Mouse (Mus musculus) heart, postnatal 14 days (tissue): Measurements from ENCODE around the gene Hus1b. TPM values are rescaled to one million over a fixed set of nuclear protein-coding genes. Genes with fewer than 3 reads are reported as not detected.
A peak's percentile ranks its signal among the peaks of the same experiment; 100 is the strongest.

Source experiments
- DNase-seq, 2 experiments: peaks; one replicate each; pipeline ENCODE4 v3.0.0; 2021 to 2022
- intact Hi-C: fragments of 180-260 bp; cut with DNase I; formaldehyde crosslinking; loops from one replicate; pipeline ENCODE4 v1.15.1; 2025
- total RNA-seq, 2 experiments: library from RNA; stranded (reverse); gene quantifications; 2 replicates each; pipeline ENCODE4 v1.2.3; 2021

Hus1b gene
- total RNA-seq, 2 experiments from 2014 or later = 0.20 TPM; not detected in 1

DNA sequence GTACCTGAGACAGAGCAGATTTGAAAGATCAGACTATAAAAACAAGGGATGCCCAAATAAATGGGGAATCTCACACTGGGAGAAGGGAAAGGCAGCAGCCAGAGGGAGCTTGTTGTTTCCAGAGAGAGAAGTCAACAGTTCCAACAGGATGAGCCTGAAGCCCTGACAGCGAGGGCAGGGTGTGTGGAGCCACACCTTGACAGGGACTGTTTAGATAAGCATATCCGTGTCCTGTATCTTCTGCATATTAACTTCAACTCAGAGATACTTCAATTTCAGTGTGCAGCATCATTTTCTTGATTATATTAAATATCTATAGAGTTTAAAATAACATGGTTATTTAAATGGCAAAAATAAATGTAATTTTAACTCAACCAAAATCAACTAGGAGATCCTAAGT lies 13.2 kb upstream of the Hus1b start:
- no peak for DNase-seq
- intact Hi-C loops = no loop called here

DNA sequence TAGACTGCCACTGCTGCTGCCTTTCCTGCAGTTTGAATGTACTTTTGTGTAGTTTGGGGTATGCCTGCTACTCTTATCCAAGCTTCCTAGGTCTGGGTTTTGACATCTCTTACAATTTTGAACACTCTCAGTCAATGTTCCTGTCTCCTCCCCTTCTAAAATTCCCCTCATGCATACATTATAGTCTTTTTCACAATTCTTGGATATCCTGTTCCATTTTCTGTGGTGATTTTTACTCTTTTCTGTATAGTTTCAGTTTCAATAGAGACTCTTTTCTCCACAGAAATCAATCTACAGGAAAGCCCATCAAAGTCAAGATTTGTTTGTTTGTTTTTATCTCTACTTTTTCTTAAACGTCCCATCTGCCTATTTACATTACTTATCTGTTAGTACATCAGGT lies 6.0 kb upstream of the Hus1b start:
- intact Hi-C loops = no loop called here
- DNase-seq = no peak

DNA sequence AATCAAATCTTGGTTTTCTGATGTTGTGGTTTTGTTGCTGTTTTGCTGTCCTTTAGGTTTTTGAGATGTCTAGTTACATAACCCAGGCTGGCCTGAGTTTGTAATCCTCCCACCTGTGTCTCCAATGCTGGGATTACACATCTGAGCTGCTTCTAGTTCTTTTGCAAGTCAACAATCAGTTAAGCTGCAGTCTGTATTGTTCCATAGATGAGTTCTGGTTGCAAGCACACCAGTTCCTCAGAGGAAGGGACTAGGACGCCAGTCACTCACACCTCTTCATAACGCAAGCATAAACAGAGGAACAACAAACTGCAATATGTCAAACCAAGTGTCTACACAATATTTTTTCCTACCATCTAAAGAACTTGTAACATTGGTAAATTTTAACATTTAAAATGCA lies 4.5 kb upstream of the Hus1b start:
- no peak for DNase-seq
- intact Hi-C loops = no loop called here

DNA sequence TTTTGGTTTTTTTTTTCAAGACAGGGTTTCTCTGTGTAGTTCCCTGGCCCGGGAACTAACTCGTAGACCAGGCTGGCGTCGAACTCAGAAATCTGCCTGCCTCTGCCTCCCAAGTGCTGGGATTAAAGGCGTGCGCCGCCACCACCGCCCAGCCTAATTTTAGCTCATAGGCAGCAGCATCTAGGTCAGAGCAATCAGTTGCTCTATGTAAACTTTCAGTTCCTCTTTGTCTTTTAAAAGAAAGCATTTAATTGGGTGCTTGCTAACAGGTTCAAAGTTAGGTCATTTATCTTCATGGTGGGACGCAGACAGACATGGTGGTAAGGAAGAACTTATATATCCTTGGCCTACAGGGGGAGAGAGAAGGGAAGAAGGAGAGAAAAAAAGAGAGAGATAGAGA lies 1.6 kb upstream of the Hus1b start:
- no peak for DNase-seq
- intact Hi-C loops = no loop called here

DNA sequence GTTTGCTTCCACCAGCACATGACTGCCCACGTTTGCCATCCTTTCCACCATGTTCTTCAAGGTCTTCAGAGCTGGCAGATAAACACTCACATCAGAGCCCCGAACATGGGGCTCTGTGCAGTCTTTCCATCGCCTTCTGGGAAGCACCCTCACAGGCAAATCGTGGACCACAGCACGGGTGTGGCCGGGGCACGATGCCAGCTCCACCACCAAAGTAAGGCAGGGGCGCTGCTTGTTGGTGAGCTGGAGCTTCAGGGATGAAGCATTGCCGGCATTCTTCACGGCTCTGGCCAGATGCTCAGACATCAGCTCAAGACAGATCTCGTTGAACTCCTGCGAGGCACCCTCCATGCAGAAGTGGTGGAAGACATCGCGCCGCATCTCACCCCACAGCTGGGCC lies 430 bp downstream of the Hus1b start:
- intact Hi-C loops = no loop called here
- DNase-seq = peak in 1 of 2 experiments; percentile 10

DNA sequence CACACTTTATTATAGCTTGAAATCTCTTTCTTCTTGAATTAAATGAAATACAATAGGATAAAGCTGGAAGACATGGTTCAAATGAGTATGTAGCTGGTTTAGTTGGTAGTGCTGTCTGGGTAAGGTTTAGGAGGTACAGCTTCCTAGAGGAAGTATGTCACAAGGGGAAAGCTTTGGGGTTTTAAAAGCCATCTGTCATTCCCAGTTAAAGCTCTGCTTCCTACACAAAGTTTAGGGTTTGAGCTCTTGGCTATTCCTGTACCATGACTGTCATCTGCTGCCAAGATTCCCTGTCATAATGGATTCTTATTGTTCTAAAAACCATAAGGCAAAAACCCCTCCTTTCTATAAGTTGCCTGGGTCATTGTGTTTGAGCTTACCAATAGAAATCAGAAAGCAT lies 1.8 kb downstream of the Hus1b start:
- intact Hi-C loops = no loop called here
- no peak for DNase-seq

DNA sequence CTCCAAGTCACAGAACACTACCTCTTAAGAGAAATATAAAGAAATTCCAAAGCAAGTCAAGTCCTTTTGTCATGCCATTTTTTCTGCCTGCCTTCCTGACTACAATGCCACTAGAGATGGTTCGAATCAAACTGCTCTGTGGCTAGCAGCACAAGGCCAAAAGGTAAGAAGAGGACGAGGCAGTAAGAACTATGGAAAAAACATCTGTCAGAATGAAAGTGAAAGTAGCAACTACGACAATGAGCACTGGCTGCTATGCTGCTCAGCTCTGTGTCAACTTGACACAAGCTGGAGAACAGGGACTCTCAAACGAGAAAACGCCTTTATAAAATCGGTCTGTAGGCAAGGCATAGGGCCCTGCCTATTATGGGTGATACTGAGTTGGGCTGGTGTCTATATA lies 14.6 kb downstream of the Hus1b start:
- intact Hi-C loops = no loop called here
- no peak for DNase-seq

DNA sequence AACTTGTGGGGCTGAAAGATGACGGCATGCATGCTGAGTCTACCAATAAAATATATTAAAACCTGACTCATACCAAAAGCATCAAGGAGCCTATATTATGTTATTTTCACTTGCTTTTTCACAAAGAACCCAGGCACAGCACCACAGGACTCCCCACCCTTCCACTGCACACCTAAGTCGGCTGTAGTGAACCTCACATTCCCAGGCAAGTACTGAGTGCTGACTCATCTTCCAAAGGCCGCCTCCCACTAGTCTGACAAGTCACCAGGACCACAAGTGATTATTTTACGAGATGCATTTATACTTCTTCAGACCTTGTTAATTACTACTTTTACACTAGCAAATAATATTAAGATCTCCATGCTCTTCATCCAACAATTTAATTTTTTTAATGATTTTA lies 15.9 kb downstream of the Hus1b start:
- no peak for DNase-seq
- intact Hi-C loops = no loop called here

DNA sequence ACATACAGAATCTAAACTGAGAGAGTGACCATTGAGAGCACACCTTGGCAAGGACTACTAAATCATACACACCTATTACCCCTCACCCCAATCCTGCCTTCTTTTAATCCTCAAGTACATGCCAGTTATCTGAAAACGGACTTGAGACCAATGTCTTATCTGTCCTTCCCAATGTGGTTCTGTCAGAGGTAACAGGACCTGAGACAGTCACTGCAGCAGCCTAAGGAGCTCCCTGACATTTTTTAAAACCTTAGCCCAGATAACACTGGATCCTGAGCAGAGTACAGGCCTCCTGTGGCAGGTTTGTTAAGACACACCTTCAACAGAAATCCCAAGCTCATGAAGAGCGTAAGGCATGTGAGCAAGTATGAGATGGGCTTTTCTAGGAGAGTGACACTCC lies 18.4 kb downstream of the Hus1b start:
- no peak for DNase-seq
- intact Hi-C loops = no loop called here

DNA sequence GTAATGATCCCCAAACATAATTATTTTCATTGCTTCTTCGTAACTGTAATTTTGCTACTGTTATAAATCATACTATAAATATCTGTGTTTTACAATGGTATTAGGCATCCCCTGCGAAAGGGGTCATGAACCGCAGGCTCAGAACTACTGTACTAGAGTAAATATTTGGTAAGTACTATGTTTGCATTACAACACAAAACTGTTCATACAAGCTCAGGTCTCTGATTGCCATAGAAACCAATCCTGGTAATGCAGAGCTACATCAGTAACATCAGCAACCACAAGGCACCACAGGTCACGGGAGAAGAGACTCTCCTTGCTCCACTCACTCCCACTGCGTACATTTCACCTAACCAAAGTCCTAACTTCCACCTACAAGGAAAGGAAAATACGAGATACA lies 23.3 kb downstream of the Hus1b start:
- intact Hi-C loops = no loop called here
- no peak for DNase-seq

DNA sequence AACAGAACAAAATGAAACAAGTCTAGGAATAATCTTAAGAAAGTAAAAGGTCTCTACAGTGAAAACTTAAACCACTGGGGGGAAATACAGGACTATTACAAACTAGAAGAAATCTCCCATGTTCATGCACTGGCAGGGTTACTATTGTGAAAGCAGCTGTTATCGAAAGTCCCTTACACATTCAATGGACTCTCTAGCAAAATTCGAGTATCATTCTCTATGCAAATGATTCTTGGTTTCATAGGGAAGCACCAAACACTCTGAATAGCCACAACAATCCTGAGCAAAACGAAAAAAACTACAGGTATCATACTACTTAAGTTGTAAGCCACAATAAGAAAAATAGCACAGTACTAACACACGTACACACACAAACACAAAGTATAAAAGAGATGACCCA lies 25.6 kb downstream of the Hus1b start:
- intact Hi-C loops = no loop called here

DNA sequence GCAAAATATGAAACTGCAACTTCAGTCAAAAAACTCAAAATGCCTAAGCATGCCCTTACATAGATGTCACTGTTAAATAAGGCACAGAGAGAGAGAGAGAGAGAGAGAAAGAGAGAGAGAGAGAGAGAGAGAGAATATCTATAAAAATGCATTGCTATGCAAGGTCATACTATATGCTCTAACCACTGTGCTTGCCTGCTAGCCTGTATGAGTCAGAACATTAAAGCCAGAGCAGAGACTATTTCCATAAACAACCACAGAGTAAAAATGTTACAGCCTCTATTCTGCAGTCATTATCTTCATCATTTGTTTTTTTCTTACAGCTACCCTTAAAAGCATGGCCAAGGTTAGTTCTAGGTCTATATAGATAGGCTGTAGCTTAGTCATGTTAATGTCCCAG lies 33.8 kb downstream of the Hus1b start:
- no peak for DNase-seq
- intact Hi-C loops = no loop called here

More for the DNA sequence above, 25.6 kb downstream of the Hus1b start:
- no peak for DNase-seq

DNA sequence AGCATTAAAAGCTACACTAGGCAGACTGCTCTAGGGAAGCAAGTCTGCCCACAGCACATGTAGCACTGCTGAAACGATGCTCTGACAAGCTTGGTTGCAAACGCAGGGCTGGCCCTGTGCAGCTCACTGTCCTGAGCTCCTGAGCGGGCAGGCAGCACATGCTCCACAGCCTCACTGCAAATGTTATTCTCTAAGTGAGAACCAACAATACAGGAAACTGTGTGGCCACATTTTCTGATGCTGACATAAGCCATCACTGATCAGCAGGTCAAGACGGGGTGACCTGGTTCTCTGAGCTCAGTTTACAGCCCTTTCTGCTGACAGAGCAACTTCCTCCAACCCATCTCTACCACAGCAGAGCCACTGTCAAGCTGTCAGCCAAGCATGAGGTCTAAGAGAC lies 34.5 kb downstream of the Hus1b start:
- intact Hi-C loops = no loop called here
- DNase-seq = no peak

DNA sequence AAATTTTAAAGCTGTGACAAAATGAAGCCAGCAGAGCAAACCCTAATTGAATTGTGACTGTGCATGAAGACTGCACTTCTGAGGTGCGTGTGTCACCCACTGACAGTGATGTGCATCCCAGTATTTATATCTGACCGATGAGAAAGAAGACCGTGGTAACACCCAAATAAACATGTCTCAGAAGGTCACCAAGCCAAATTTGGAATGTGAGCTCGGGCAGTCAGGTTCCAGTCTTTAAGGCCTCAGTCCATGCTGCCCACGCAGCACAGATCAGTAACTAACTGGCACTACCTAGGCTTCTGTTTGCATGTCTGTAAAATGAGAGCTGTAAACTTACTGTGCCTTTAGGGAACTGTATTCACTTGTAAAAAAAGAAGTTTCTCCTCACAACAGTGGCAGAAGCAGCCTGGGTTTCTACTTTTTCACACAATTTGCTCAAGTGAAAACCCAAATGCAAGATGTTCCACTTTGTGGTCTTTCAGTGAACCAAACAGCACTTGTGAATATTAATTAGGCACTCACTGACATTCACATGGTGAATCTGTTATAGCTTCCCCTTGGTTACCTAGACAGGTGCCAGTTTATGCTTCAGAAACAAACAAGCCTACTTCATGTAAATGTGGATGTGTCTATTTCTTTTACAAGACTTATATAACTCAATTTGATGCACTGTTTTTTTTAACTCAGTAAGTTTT lies 35.5 kb downstream of the Hus1b start:
- DNase-seq = no peak
- intact Hi-C loops = no loop called here

DNA sequence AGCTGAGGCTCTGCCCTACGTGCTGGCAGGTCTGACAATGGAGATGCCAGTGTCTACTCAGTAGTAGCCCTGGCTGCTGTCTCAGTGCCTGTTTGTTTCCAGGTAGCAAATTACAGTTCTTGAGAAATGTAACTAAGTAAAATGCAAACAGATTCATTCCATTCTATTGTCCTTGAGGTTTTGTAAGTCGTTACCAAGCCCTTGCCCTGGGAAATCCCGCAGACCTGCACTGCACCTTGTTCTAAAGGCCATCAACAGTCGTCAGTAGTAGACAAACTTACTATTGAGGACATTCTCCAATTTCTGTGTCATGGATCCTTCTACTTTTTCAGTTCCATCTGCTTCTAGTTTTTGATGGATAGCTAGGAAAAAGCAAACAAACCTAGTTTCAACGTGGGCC lies 36.7 kb downstream of the Hus1b start:
- intact Hi-C loops = no loop called here
- no peak for DNase-seq

DNA sequence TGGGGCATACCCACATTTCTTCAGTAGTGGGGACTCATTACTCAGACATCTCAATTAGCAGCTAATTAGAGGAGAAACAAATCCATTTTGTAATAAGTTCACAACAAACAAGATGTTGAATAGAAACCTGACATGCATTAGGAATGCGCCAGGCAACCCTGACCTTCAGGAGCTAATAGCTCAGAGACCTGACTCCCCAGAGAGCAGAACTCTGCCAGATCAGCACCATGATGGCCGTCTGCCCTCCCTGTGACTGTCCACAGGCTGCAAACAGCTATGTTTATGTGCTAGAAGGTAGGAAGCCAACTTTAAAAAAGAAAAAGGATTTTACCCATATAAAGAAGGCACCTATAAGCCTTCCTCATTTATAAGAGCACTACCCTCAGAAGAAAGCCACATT lies 45.3 kb downstream of the Hus1b start:
- DNase-seq = no peak
- intact Hi-C loops = loop anchor here (5.0 kb wide), 1 partner anchor 180 kb away; no protein-coding TSS in a partner anchor

DNA sequence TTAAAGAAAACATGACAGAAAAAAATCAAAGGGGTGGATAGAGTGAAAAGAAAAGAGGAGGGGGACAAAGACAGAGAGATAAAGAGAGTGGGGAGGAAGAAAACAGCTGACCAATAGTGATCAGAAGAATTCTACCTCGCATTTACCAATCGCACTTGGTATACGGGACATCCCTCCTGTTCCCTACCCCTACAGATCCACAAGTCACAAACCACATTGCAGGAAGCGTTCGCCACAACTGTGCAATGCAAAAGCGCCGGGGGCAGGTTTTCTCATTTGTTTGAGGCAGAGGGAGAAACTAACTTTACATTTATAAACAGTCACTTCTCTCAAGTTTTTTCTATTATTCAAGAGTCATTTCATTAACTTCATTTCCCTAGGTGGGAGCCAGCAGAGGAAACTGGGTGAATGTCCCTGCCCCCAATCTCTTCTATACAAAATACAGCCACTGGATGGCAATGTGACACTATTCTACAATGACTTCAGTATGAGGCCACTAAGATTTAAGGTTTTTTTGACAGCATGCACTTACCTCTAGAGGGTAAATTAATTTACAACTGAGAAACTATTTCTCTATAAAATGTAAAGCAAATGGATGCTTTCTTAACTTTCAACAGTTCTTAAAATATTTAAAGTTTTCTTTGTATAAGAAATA lies 46.0 kb downstream of the Hus1b start:
- DNase-seq = peak in 1 of 2 experiments; percentile 15
- intact Hi-C loops = loop anchor here (5.0 kb wide), 1 partner anchor 181 kb away; no protein-coding TSS in a partner anchor

Other genes starting within 250 kb of the Hus1b start
- gene Irf4, start 198.5 kb downstream of the Hus1b start, total RNA-seq = 1 to 10 TPM in 1 of 2 experiments, under 1 TPM in 1; 0.88 to 1.4 TPM
- gene Exoc2, start 26.3 kb upstream of the Hus1b start, total RNA-seq = 10 to 100 TPM; 16.4 to 17.3 TPM
- not detected for gene Gm5447, start 26.4 kb upstream of the Hus1b start, total RNA-seq